Mouse (Mus musculus): ENCODE measurements around the gene Ccr10.
"Not testable (repeated sequence)": the region's sequence is repeated elsewhere in the genome, so short reads cannot be mapped to it uniquely, and the experiment has no call there.

The Ccr10 gene

DNA sequence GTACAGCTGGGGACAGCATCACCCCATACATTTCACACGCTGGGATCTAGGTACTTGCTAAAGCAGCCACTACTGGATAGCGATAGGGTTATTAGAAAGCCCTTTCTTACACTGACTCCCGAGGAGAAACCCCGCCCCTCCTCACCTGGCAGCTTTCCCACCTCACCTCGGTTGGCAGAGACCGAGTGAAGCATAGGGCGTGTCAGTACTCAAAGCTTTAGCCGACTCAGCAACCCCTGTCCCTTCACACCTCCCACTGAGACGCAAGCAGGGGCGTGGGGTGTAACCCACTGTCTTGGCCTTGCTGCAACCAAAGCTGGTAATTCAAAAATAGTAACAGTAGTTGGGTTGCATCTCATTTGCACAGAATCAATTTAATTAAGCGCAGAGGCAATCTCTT is 2.1 kb downstream of the Ccr10 start:
- no peak for DNase-seq (ENCODE audit: extremely low spot score, low read depth, low spot score)

DNA sequence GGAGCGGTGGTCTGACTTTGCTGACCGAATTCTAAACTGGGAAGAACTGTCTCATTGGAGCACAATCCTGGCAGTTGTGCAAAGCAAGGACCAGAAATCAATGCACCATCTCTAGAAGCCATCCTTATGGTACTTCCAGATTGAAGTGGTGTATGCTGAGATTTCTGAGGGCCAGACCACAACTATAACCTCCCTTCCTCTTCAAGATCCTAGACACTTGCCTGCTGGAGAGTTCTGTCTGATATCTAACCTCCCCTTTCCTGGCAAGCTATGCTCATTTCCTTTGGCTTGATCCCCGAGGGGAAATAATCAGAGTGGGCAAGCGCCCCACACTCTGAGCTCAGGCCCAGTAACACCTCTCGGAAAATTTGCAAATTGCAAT is 2.8 kb downstream of the Ccr10 start:
- DNase-seq (ENCODE audit: extremely low spot score, low read depth, low spot score): no peak

DNA sequence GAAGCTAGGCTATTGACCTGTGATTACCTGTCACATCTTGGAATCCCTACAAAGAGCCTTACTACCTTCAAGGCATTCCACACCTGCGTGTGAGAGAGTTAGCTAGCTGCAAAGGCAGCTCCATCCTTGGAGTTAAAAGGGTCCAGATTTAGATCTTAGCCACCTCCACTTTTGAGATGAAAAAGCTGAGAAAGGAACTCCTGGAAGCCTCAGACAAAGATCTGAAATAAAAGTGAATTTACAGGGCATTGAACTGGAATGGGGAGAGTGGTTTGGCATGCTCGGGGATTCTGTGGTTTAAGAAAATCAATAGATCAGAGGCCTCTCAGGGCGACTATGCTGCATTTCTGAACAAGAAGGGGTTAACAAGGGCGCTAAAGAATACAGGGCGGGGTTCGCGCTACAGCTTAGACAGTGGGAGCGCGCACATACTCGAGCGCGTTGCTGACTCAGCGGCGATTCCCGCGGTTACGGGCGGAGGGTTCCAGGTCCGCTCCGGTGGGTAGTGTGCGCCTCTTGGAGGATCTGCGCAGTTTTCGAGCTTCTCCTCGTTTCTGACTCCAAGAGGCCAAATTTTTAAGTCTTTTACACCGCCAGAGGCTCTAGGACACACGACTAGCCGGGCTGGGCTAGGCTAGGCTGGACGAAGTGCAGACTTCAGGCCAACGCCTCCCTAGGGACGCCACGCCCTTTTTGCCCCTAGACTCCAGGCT is 3.4 kb downstream of the Ccr10 start:
- no peak for DNase-seq (ENCODE audit: extremely low spot score, low read depth, low spot score)

DNA sequence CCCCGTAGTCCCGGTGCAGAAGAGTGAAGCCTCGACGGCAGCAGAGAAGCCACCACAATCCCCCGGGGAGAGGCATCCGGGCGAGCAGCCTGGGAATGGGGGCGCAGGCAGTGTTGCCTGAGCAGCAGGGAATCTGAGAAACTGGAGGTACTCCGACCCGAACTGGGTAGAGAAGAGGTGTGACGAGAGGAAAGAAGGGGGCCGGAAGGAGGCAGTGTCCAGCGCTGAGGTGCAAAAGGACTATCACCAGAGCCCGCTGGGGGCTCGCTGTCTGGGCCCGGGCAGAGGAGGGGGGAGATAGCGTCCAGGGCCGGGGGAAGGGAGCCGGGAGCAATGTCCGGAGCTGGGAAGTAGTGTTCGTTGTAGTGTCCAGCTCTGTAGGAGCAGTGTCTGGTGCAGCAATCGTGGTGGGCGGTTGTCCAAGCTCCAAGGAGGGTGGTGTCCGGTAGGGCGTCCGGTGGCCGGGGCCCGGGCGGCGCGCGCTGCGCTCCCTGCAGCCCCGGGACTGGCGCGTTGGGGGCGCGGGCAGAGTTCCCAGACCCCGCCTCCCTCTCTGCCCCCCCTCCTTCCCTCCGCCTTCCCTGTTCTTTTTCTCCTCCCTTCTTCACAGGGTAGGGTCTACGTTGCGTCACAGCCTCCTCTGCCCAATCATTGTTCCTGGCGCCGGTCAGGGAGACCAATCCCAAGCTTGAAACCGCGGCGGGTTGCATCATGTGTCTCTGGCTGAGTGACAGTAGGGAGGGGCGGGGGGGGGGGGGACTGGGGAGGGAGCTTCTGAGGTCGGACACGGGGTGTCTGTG is 4.2 kb downstream of the Ccr10 start, which contains the start of gene Plekhh3:
Gene Plekhh3, minus strand, starts transcription at position 541 of the 800 bp plus-strand sequence.
- peak; percentile 86 for DNase-seq (ENCODE audit: extremely low spot score, low read depth, low spot score)

DNA sequence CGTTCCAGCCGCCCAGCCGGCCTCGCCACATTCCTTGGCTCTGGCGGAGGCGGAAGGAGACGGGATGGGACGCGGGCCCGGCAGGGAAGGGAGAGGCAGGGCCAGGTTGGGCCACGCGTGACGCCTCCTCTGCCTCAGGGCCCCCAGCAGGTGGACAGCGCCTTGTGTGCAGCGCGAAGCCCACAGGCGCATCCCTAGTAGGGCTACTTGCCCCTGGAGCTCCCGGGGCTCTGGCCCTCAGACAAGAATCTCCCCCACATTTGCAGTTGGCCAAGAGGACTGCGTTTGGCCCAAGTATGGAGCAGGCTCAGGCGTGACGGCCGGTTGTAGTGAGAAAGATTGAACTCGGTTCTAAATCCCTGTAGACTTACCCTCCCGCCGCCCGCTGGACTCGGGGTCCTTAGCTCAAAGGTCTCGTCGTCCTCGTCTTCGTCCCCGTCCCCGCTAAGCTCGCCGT is 4.9 kb downstream of the Ccr10 start, which contains the start of gene Cntnap1:
Gene Cntnap1, plus strand, starts transcription at position 170 of the 457 bp plus-strand sequence.
- DNase-seq (ENCODE audit: extremely low spot score, low read depth, low spot score): no peak

DNA sequence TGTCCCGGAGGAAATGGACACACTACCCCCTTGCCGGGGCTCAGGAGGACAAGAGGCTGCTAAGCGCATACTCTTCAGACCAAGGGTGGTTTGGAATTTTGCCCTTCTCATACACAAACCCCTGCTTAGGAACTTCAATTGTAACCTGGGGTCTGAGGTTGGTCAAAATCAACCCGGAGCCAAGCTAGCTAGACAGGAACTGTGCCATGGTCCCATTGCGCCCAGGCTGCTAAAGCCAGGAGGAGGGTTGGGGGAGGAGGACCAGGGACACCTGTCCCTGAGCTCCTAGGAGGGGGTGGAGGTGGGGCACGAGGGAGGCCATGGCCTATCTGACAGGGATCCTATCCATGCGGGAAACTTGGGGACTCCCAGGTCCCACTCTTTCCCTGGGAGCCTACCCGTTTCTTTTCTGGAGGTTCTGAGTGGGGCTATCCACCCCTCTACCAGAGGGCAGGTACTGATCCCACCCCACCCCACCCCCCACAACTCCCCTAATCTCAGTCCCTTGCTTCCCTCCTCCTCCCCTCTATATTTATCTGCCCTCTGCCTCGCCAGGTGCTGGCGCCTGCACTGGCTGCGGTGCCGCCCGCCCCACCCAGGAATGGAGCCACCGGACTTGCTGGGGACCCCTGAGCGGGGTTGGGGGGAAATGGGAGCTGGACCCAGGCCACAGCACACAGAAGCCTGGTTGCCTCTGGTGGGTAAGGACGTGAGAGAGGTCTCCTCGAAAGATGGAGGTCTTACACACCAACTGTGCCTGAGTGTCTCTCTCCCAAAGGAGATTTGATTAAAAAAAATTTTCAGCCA is 5.7 kb downstream of the Ccr10 start:
- DNase-seq (ENCODE audit: extremely low spot score, low read depth, low spot score): no peak

DNA sequence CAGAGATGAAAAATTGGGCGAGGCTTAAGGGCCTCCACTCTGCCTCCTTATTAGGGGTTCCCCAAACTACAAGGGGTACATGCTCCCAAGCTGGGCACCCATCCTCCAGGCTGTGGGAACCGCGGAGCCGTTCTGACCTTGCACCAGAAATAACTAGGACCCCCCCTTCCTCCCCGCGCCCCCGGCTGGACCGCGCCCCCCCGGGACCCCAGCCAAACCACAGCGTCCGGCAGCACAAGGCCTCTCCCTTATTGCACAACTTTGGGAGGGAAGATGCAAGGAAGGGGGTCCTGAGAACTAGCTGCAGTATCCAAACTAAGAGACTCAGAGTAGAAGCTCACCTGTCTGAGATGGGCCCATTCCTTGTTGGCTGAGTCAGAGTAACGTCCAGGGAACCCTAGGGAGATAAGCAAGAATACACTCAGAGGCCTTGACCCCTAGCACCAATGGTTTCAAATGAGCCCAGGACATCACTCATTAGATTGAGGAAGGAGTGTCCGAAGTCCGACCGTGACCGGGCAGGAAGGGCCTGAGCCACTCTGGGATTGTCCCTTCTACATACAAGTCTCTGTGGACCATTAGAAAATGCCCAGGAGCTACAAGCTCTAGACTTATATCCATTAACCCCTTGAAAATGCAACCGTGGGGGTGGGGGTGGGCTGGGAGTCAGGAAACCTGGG is 6.8 kb downstream of the Ccr10 start:
- no peak for DNase-seq (ENCODE audit: extremely low spot score, low read depth, low spot score)

DNA sequence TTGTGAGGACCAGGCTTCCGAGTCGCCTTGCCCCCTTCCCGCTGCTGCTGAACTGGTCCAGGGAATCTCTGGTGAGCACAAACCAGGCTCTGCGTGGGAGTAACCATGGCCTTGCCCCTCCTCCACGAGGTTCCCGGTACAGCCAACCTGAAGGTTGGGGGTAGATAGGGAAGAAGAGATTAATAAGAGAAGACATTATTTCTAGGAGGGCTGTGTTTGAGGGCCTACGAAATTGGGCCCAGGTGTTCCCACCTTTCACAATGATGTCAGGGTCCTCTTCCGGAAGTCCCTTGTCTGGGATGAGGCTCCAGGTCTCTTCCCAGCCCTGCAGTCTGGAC is 7.3 kb downstream of the Ccr10 start:
- no peak for DNase-seq (ENCODE audit: extremely low spot score, low read depth, low spot score)

DNA sequence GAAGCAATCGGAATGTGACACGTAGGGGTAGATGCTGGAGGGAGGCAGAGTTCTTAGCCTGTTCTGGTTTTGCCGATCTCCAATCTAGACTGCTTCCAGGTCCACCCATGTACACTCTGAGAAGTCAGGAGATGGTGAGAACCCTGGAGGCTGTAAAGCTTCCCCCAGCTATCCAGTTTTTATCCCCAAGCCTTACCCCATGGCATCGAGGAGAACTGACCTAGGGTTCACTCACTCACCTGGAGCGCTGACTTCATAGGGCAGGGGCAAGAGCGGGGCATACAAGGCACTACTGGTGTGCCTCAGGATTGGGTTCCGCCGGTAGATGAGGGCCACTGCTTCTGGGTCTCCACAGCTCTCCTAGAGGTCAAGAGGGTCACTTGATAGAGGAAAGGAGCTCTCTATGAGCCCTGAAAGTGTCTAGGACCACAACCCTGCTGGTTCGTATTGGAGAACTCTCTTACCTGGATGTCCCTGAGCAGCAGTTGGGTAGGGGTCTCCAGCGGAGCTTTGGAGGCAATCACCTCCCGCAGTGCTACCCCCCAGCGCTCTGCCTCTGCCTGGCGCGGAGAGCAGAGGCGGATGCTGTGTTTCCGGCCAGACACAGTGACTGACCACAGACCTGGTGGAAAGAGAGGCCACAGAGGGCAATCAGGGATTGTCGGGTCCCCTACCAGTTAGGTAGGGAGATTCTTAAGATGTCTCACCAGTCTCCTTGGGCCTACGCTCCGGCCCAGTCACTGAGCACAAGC is 7.9 kb downstream of the Ccr10 start:
- no peak for DNase-seq (ENCODE audit: extremely low spot score, low read depth, low spot score)

DNA sequence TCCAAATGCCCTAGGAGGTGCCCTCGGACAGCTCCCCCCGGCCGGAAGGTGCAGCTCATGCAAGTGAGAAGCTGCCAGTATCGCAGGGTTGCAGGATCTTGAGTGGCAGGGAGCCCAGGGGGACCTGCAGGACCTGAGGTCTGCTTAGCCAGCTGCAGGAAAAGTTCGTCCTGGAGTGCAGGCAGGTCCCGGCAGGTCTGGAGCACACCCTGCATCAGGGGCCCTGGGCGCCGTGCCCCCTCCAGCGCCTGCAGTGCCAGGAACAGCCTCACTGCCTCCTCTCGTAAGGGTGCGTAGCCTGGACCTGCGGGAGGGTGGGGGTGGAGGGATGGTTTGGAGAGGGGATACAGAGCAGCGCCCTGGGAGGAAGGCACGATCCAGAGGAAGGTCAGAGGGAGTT is 8.9 kb downstream of the Ccr10 start:
- DNase-seq (ENCODE audit: extremely low spot score, low read depth, low spot score): no peak

DNA sequence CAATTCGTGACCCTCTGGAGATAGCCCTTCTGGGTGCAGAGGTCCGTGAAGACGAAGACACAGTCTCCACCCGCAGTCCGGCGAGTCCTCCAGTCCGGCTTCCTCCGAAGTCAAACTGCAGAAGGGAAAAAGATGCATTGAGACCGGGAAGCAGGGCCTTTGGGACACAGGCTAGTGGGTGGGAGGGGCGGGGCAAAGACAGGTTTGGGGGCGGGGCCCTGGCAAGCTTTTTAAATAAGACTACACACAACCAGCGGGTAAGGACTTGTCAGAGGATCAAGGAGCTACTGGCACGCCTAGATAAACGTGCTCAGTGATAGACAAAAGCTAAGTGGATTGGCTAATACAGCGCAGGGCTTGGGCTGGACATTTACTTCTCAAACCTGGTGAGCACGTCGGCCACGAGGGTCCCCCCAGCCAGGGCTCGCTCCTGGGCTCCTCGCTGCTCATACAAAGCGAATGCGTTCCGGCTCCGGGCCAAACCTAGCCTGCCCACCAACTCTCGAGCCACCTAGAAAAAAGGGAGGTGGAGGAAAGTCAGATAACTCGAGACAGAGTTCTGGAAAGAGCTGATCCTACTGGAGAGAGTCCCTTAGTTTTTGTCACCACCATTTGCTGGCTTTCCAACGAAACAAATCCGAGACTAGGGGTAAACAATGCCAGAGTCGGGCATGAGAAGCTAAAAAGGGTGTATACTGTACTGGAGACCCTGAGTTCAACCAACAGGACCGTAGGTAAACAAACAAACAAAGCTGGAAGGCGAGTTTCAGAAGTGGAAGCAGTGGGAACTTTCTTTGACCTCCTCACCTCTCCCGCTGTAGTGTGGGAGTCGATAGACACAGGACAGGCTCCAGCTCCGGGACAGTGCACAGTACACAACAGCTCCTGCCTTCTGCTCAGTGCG is 10.3 kb downstream of the Ccr10 start:
- no peak for DNase-seq (ENCODE audit: extremely low spot score, low read depth, low spot score)

DNA sequence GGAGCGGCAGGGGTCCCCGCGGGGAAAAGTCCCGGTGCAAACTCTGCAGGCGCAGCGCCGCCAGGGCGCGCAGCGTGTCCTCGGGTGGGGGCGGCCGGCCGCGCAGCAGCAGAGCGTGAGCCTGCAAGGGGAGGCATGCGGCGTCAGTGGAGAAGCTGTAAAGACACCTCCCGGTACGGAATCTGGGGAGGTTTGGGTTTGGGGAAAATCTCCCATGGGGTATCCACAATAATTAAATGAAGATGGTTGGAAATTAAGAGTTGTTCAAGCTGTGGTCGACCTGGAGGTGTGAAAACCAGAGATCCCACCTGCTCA is 10.9 kb downstream of the Ccr10 start:
- no peak for DNase-seq (ENCODE audit: extremely low spot score, low read depth, low spot score)

DNA sequence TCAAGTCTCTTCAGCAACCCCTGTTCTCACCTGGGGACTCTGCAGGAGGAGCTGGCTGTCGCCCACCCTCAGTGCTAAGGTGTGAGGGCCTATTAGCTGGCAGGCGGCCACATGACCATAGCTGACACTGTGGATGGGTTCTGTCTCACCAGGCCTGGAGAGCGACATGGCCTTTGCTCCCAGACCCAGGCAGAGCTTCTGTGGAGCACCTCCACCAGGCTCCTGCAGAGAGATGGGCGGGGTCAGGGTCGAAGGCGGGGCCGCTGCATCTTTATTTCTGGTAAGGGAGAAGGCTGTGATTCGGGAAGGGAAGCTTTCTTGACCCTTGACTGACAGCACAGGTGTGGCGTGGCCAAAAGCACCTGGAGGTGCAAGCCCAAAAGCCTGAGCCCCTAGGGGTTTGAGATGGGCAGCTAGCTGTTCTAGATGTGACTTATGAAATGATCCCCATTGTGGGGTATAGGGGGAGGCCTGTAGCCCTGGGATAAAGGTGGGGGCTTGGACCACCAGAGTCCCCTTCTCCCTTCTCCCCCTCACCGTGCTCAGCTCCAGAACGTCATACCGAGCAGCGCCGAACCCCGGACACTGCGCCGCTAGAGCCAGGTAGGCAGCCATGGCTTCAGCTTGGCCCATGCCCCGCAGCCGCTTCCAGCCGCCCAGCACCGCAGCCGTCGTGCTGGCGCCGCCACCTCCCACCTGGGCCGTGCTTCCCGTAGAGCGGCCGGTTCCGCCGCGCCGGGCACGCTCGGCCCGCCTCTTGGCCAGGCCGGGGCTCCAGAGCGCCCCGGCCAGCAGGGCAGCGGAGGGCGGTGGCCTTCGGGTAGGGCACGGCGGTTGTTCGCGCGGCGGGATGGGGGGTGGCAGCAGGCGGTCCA is 11.5 kb downstream of the Ccr10 start:
- DNase-seq (ENCODE audit: extremely low spot score, low read depth, low spot score): no peak

DNA sequence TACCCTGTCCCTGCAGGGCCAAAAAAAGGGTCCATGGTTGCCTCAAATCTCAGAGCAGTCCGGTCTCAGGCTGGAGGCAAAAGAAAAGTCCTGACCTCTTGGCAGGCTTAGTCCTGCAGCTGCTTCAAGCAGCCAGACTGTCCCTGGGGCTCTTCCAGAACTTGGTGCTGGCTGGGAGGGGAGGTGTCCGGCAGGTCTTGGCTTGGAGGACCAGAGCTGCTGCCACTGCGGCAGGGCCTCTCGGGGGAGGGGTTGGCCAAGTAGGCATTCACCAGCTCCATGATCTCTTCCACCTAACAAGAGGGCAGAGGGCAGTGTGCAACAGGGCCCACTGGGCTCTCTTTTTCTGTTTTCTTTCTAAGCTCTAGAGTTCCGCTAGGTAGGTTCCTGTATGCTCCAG is 12.5 kb downstream of the Ccr10 start:
- no peak for DNase-seq (ENCODE audit: extremely low spot score, low read depth, low spot score)

DNA sequence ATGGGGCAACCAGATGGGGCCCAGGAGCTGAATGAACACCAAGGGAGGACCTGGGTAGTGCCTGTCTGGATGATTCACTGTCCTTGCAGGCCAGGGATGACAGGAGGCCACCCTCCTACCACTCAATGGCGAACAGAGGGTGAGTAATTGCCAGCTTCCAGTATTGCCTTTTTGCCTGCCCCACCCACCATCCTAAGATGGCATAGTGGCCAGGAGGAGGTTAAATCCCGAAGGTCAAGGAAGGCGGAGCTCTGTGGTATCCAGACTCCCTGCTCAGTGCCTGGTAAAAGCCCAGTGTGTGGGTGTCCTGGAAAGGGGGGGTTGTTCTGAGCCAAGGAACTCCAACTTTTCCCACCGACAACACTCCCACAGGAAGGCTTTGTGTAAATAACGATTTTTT is 12.9 kb downstream of the Ccr10 start:
- no peak for DNase-seq (ENCODE audit: extremely low spot score, low read depth, low spot score)

DNA sequence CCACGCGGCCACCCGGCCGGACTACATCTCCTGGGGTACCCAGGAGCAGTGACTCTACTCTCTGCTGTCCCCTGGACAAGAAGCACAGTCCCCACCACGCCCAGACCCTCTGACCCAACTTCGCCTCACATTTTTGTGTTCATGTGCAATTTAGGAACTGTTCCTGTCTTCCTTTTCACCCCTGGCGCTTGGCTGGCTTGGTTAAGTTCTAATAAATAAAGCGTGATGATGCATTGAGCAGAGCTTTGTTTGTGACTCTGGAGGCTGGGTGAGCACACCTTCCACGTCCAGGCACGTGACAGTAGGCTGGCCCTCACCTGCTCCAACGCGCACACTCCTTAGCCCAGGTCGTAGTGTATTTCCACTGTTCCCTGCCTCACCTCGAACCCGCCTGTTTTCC is 13.7 kb downstream of the Ccr10 start:
- no peak for DNase-seq (ENCODE audit: extremely low spot score, low read depth, low spot score)

DNA sequence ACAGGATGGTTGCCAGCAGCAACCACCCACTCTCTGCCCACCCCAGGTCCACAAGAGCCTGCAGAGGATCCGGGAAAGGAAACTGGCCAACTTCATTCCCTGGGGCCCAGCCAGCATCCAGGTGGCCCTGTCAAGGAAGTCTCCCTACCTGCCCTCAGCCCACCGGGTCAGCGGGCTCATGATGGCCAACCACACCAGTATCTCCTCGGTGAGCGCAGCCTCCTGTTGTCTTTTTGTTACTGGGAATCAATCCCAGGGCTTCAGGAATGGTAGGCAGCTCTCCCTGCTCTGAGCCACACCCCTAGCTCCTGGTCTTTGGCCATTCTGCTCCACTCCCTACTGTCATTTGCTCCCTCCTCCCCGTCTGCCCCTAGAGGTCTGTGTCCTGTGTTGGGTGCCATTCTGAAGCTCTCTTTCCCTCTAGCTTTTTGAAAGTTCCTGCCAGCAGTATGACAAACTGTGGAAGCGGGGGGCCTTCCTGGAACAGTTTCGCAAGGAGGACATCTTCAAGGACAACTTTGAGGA is 14.2 kb downstream of the Ccr10 start:
- not testable (repeated sequence) for DNase-seq (ENCODE audit: extremely low spot score, low read depth, low spot score)

DNA sequence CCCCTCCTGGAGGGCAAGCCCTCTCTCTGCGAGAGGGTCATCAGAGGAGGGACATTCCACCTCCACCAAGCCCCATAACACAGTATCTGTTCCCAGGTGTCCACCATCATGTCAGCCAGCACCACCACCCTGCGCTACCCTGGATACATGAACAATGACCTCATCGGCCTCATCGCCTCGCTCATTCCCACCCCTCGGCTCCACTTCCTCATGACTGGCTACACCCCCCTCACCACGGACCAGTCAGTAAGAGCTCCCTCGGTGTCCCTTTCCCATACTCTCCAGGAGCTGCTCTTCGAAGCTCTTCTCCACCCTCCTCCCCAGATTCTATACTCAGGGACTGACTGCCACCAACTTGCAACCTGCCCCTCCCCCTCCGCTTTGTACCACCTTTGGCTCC is 15.1 kb downstream of the Ccr10 start:
- DNase-seq (ENCODE audit: extremely low spot score, low read depth, low spot score): not testable (repeated sequence)
